Mouse (Mus musculus): ENCODE results near the gene Fam133b.

DNA sequence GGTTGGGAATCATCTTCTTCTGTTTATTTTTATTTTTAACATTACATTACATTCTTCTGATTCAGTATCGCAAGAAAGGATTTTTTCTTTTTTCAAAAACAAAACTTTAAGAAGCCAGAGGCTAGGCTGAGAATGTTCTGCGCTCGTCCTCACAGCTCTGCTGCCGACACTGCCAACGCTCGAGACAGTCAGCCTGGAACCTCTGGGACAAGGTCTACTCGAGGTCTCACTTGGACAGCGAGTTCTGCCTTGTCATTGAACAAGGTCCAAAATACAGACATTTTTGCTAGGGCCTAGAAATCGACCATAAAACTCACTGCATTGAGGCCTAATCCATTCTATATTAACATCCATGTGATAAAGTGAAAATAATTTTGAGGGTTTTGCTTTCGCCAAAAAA lies 20.8 kb upstream of the Fam133b start:
- TF ChIP-seq EP300 (IDR thresholded peaks at IDR 0.05; ENCODE audit: low read depth) (no peak), CTCF (IDR thresholded peaks at IDR 0.05; ENCODE audit: low read depth) (no peak)

Data from liver, embryonic 14.5 days (tissue).